Comparison of ENCODE assay signal across 32 mouse cellular contexts in genomic region chr5:39806643-39807042, GRCm38 (mm10).
"Had no signal": no experiment of that assay in that cellular context is flagged by ENCODE, and none has a peak within 500 bp of the region (broad histone marks: within the 10 kb centered on the region; RNA-seq: fewer than 3 reads in every experiment).

No protein-coding gene starts in this region.

- H3K36me3 ChIP-seq: limb, embryonic 10.5 days; limb, embryonic 12.5 days; limb, embryonic 13.5 days; limb, embryonic 15.5 days; liver, embryonic 12.5 days; liver, embryonic 13.5 days; liver, embryonic 15.5 days; lung, embryonic 15.5 days; midbrain, embryonic 10.5 days; midbrain, embryonic 12.5 days; midbrain, embryonic 13.5 days; midbrain, embryonic 15.5 days; neural tube, embryonic 12.5 days had no signal

- H3K27me3 ChIP-seq: limb, embryonic 12.5 days; limb, embryonic 13.5 days; limb, embryonic 15.5 days; liver, embryonic 12.5 days; liver, embryonic 13.5 days; liver, embryonic 15.5 days; lung, embryonic 15.5 days; megakaryocyte, embryonic 14.5 days; midbrain, embryonic 12.5 days; midbrain, embryonic 13.5 days; midbrain, embryonic 15.5 days; neural tube, embryonic 12.5 days had no signal

- H3K9me3 ChIP-seq: limb, embryonic 10.5 days; limb, embryonic 15.5 days; liver, embryonic 15.5 days; lung, embryonic 15.5 days; midbrain, embryonic 12.5 days; midbrain, embryonic 13.5 days; midbrain, embryonic 15.5 days; neural tube, embryonic 12.5 days had no signal

- H3K27ac ChIP-seq: limb, embryonic 10.5 days; limb, embryonic 12.5 days; limb, embryonic 13.5 days; limb, embryonic 15.5 days; liver, embryonic 12.5 days; liver, embryonic 13.5 days; liver, embryonic 14.5 days; liver, embryonic 15.5 days; lung, embryonic 15.5 days; macrophage; midbrain, embryonic 10.5 days; midbrain, embryonic 12.5 days; midbrain, embryonic 13.5 days; midbrain, embryonic 15.5 days; neural tube, embryonic 12.5 days had no signal

- H3K4me1 ChIP-seq: limb, embryonic 10.5 days; limb, embryonic 12.5 days; limb, embryonic 13.5 days; limb, embryonic 15.5 days; liver, embryonic 12.5 days; liver, embryonic 13.5 days; liver, embryonic 15.5 days; lung, embryonic 15.5 days; megakaryocyte, embryonic 14.5 days; midbrain, embryonic 10.5 days; midbrain, embryonic 12.5 days; midbrain, embryonic 13.5 days; midbrain, embryonic 15.5 days; neural tube, embryonic 12.5 days had no signal

- H3K4me2 ChIP-seq: limb, embryonic 12.5 days; limb, embryonic 13.5 days; limb, embryonic 15.5 days; liver, embryonic 11.5 days; liver, embryonic 12.5 days; liver, embryonic 13.5 days; liver, embryonic 15.5 days; lung, embryonic 14.5 days; lung, embryonic 15.5 days; midbrain, embryonic 11.5 days; midbrain, embryonic 12.5 days; midbrain, embryonic 13.5 days; midbrain, embryonic 15.5 days; neural tube, embryonic 12.5 days had no signal

- ATAC-seq: liver, embryonic 12.5 days; liver, postnatal 0 days; lung, postnatal 0 days; midbrain, embryonic 13.5 days; midbrain, embryonic 15.5 days; midbrain, embryonic 16.5 days had no signal

- H3K4me3 ChIP-seq: limb, embryonic 10.5 days; limb, embryonic 12.5 days; limb, embryonic 13.5 days; limb, embryonic 15.5 days; liver, embryonic 12.5 days; liver, embryonic 13.5 days; liver, embryonic 15.5 days; lung, embryonic 15.5 days; megakaryocyte, embryonic 14.5 days; midbrain, embryonic 10.5 days; midbrain, embryonic 12.5 days; midbrain, embryonic 13.5 days; midbrain, embryonic 15.5 days; myocyte; neural tube, embryonic 12.5 days had no signal

- H3K9ac ChIP-seq: limb, embryonic 12.5 days; limb, embryonic 13.5 days; limb, embryonic 15.5 days; liver, embryonic 12.5 days; liver, embryonic 13.5 days; liver, embryonic 14.5 days; liver, embryonic 15.5 days; liver, postnatal 0 days; lung, embryonic 14.5 days; lung, embryonic 15.5 days; midbrain, embryonic 12.5 days; midbrain, embryonic 13.5 days; midbrain, embryonic 15.5 days; neural tube, embryonic 12.5 days had no signal

- DNase-seq: left cerebral cortex, postnatal 4 days; liver; liver, embryonic 13.5 days; liver, postnatal 0 days; lung, adult 18-20 months; lung, adult 2 months; lung, embryonic 14.5 days; lung, postnatal 10 days; lung, postnatal 14 days; lung, postnatal 36 days; lung, postnatal 4 days; midbrain, embryonic 14.5 days had no signal
